Mouse (Mus musculus): Measurements from ENCODE around the gene Cnrip1. TPM values are rescaled to one million over a fixed set of nuclear protein-coding genes. Genes with fewer than 3 reads are reported as not detected.

The Cnrip1 gene
- polyA plus RNA-seq (2012), result 0.87 and 0.90 TPM in 2 replicates

GRCm38 (mm10) chr11:17051545-17052475 lies at the start of gene Cnrip1, which contains the start of gene Plek:
TSS of gene Cnrip1 (plus strand) at chr11:17051586.
TSS of gene Plek (minus strand) at chr11:17052381.

Other genes with a start within 250 kb of the Cnrip1 start
- 0.28 and 0.41 TPM in 2 replicates for gene Fbxo48, start 100.2 kb upstream of the Cnrip1 start, polyA plus RNA-seq (2012)
- gene Plek, start 795 bp downstream of the Cnrip1 start, polyA plus RNA-seq (2012), result 4.7 and 7.9 TPM in 2 replicates
- gene Ppp3r1, start 107.7 kb downstream of the Cnrip1 start, polyA plus RNA-seq (2012), result 24.3 and 28.4 TPM in 2 replicates
- gene Wdr92, start 130.5 kb downstream of the Cnrip1 start, polyA plus RNA-seq (2012), result 1.7 and 2.1 TPM in 2 replicates
- 40.0 and 51.5 TPM in 2 replicates for gene Pno1, start 160.0 kb downstream of the Cnrip1 start, polyA plus RNA-seq (2012)
- 2.5 and 4.3 TPM in 2 replicates for gene C1d, start 206.0 kb downstream of the Cnrip1 start, polyA plus RNA-seq (2012)